Mouse (Mus musculus) embryonic facial prominence, embryonic 11.5 days (tissue): ENCODE measurements around the gene Pla1a. TPM values are rescaled to one million over a fixed set of nuclear protein-coding genes. Genes with fewer than 3 reads are reported as not detected.

Source experiments
- ATAC-seq: fragments of 200-750 bp; cut with Nextera tagmentation; replicated peaks from 2 replicates; pipeline ENCODE4 v1.8.0; 2017; ENCODE audit warnings: low read depth; ENCODE audit not compliant: insufficient number of reproducible peaks, low FRiP score, low TSS enrichment
- DNase-seq: peaks from one replicate; pipeline ENCODE4 v3.0.0-alpha.2; 2015; ENCODE audit warnings: low spot score
- H3K27ac ChIP-seq: fragments of 300-500 bp; sonication (generic); replicated peaks from 2 replicates; pipeline ENCODE4 v1.5.1; 2014; ENCODE audit warnings: mild to moderate bottlenecking, low read depth, low read length, control low read depth
- H3K27me3 ChIP-seq: fragments of 300-500 bp; sonication (generic); 2 replicates; pipeline ENCODE4 v1.6.1; 2014; ENCODE audit warnings: mild to moderate bottlenecking, low read length, moderate library complexity, mixed read lengths; ENCODE audit not compliant: control insufficient read depth, insufficient read depth
- H3K36me3 ChIP-seq: fragments of 300-500 bp; sonication (generic); replicated peaks from 2 replicates; pipeline ENCODE4 v1.6.1; 2014; ENCODE audit warnings: low read depth, mild to moderate bottlenecking, low read length, moderate library complexity, mixed read lengths; ENCODE audit not compliant: control insufficient read depth, insufficient read depth
- H3K4me1 ChIP-seq: fragments of 300-500 bp; sonication (generic); 2 replicates; pipeline ENCODE4 v1.6.1; 2014; ENCODE audit warnings: low read length, mixed read lengths; ENCODE audit not compliant: control insufficient read depth, insufficient read depth
- H3K4me2 ChIP-seq: fragments of 300-500 bp; sonication (generic); 2 replicates; pipeline ENCODE4 v1.6.1; 2014; ENCODE audit warnings: low read depth, mild to moderate bottlenecking, control low read depth, low read length, moderate library complexity
- H3K4me3 ChIP-seq: fragments of 300-500 bp; sonication (generic); 2 replicates; pipeline ENCODE4 v1.5.1; 2014; ENCODE audit warnings: low read depth, low read length, control low read depth
- H3K9ac ChIP-seq: fragments of 300-500 bp; sonication (generic); replicated peaks from 2 replicates; pipeline ENCODE4 v1.6.1; 2014; ENCODE audit warnings: mild to moderate bottlenecking, control low read depth, low read length
- H3K9me3 ChIP-seq: fragments of 300-500 bp; sonication (generic); replicated peaks from 2 replicates; pipeline ENCODE4 v1.6.1; 2016; ENCODE audit warnings: mild to moderate bottlenecking, low read length, inconsistent platforms, mixed read lengths; ENCODE audit not compliant: control insufficient read depth
- WGBS: fragments of 180-500 bp; shearing (Covaris S2); extraction: QIAGEN DNeasy Blood & Tissue Kit; methylation state at CpG from one replicate; pipeline ENCODE4 v1.1.7; 2014; 5-methylcytosine and 5-hydroxymethylcytosine counted together
- polyA plus RNA-seq: library from polyadenylated mRNA; unstranded; fragments of >200 nt; fragmentation: Nextera tagmentation; extraction: Ambion mirVana; gene quantifications from 2 replicates; pipeline ENCODE4 v1.2.1, GENCODE M21; 2014

Gene Pla1a
- polyA plus RNA-seq, 1 experiment from 2014 or later = not detected

GRCm38 (mm10) chr16:38408416-38408815, 24.5 kb downstream of the Pla1a start:
- no peak for DNase-seq
- H3K4me2 ChIP-seq = no peak overlapping the region
- no peaks in the 10 kb centered on the region for H3K9me3 ChIP-seq
- no peak overlapping the region for H3K4me3 ChIP-seq
- no peaks in the 10 kb centered on the region for H3K36me3 ChIP-seq
- H3K9ac ChIP-seq = no peak overlapping the region
- ATAC-seq = no peak
- no peaks in the 10 kb centered on the region for H3K4me1 ChIP-seq
- H3K27me3 ChIP-seq = no peaks in the 10 kb centered on the region
- no peak overlapping the region for H3K27ac ChIP-seq
- 95% methylated on average over 8 of the region's 8 CpGs for WGBS

GRCm38 (mm10) chr16:38407584-38407983, 25.4 kb downstream of the Pla1a start:
- no peaks in the 10 kb centered on the region for H3K36me3 ChIP-seq
- H3K4me3 ChIP-seq = no peak overlapping the region
- DNase-seq (no peak), ATAC-seq (no peak)
- H3K9ac ChIP-seq = no peak overlapping the region
- no peaks in the 10 kb centered on the region for H3K9me3 ChIP-seq
- 37% methylated on average over 5 of the region's 5 CpGs for WGBS
- no peak overlapping the region for H3K4me2 ChIP-seq
- H3K4me1 ChIP-seq = no peaks in the 10 kb centered on the region
- no peaks in the 10 kb centered on the region for H3K27me3 ChIP-seq
- no peak overlapping the region for H3K27ac ChIP-seq

- no peaks in the 10 kb centered on the region for H3K9me3 ChIP-seq
- no peaks in the 10 kb centered on the region for H3K27me3 ChIP-seq
- H3K4me3 ChIP-seq = no peak overlapping the region
- no peaks in the 10 kb centered on the region for H3K4me1 ChIP-seq
- no peak overlapping the region for H3K27ac ChIP-seq
- ATAC-seq (no peak), DNase-seq (no peak)
- no peaks in the 10 kb centered on the region for H3K36me3 ChIP-seq
- 82% methylated on average over 6 of the region's 6 CpGs for WGBS
- H3K9ac ChIP-seq = no peak overlapping the region
- H3K4me2 ChIP-seq = no peak overlapping the region
These were observed 26.2 kb downstream of the Pla1a start for GRCm38 (mm10) chr16:38406708-38407107.

GRCm38 (mm10) chr16:38406293-38406692, 26.7 kb downstream of the Pla1a start:
- H3K36me3 ChIP-seq = no peaks in the 10 kb centered on the region
- ATAC-seq (no peak), DNase-seq (no peak)
- 77% methylated on average over 5 of the region's 5 CpGs for WGBS
- no peaks in the 10 kb centered on the region for H3K27me3 ChIP-seq
- H3K4me2 ChIP-seq = no peak overlapping the region
- H3K9me3 ChIP-seq = no peaks in the 10 kb centered on the region
- no peaks in the 10 kb centered on the region for H3K4me1 ChIP-seq
- no peak overlapping the region for H3K4me3 ChIP-seq
- H3K9ac ChIP-seq = no peak overlapping the region
- no peak overlapping the region for H3K27ac ChIP-seq

- ATAC-seq = no peak
- WGBS = 82% methylated on average over 7 of the region's 7 CpGs
These were observed 29.3 kb downstream of the Pla1a start for GRCm38 (mm10) chr16:38403639-38404038.

GRCm38 (mm10) chr16:38401468-38401867, 31.5 kb downstream of the Pla1a start:
- no peak for ATAC-seq
- H3K9ac ChIP-seq = no peak overlapping the region
- no peaks in the 10 kb centered on the region for H3K9me3 ChIP-seq
- no peak overlapping the region for H3K4me2 ChIP-seq
- H3K4me3 ChIP-seq = no peak overlapping the region
- DNase-seq = no peak
- WGBS = 85% methylated on average over 6 of the region's 6 CpGs
- no peaks in the 10 kb centered on the region for H3K27me3 ChIP-seq
- H3K27ac ChIP-seq = no peak overlapping the region
- H3K4me1 ChIP-seq = no peaks in the 10 kb centered on the region
- no peaks in the 10 kb centered on the region for H3K36me3 ChIP-seq

More at GRCm38 (mm10) chr16:38403639-38404038, 29.3 kb downstream of the Pla1a start:
- H3K27ac ChIP-seq = no peak overlapping the region
- H3K4me1 ChIP-seq = no peaks in the 10 kb centered on the region
- no peaks in the 10 kb centered on the region for H3K9me3 ChIP-seq
- no peak for DNase-seq
- no peak overlapping the region for H3K9ac ChIP-seq
- H3K27me3 ChIP-seq = no peaks in the 10 kb centered on the region
- no peak overlapping the region for H3K4me3 ChIP-seq
- no peak overlapping the region for H3K4me2 ChIP-seq
- H3K36me3 ChIP-seq = no peaks in the 10 kb centered on the region

- H3K4me2 ChIP-seq = no peak overlapping the region
These were observed 32.5 kb downstream of the Pla1a start for GRCm38 (mm10) chr16:38400311-38400960.

GRCm38 (mm10) chr16:38399531-38400231, 33.3 kb downstream of the Pla1a start:
- Histone ChIP-seq H3K4me3 (peak overlapping the region; percentile 11; the same call in 1 of the 2 replicates), H3K36me3 (no peaks in the 10 kb centered on the region), H3K27ac (no peak overlapping the region), H3K9ac (peak overlapping the region; percentile 50), H3K4me2 (peak overlapping the region; percentile 38), H3K4me1 (no peaks in the 10 kb centered on the region), H3K9me3 (no peaks in the 10 kb centered on the region), H3K27me3 (no peaks in the 10 kb centered on the region)
- ATAC-seq = peak; percentile 90
- WGBS = 10% methylated on average over 17 of the region's 17 CpGs
- DNase-seq = peak; percentile 69

More at GRCm38 (mm10) chr16:38400311-38400960, 32.5 kb downstream of the Pla1a start:
- H3K4me1 ChIP-seq = no peaks in the 10 kb centered on the region
- no peaks in the 10 kb centered on the region for H3K36me3 ChIP-seq
- 0 out of 2 replicates have a peak overlapping the region, but pooled peaks have one; percentile 11 for H3K4me3 ChIP-seq
- DNase-seq (no peak), ATAC-seq (no peak)
- H3K27me3 ChIP-seq = no peaks in the 10 kb centered on the region
- no peaks in the 10 kb centered on the region for H3K9me3 ChIP-seq
- 77% methylated on average over 9 of the region's 9 CpGs for WGBS
- H3K9ac ChIP-seq = peak overlapping the region; percentile 50
- no peak overlapping the region for H3K27ac ChIP-seq
